Mouse (Mus musculus) midbrain, embryonic 14.5 days (tissue): ENCODE measurements around the gene Kifc1. TPM values are rescaled to one million over a fixed set of nuclear protein-coding genes. Genes with fewer than 3 reads are reported as not detected.

Experiments used
- ATAC-seq: fragments of 200-750 bp; cut with Nextera tagmentation; 2 replicates; pipeline ENCODE4 v1.8.0; 2017; ENCODE audit warnings: moderate number of reproducible peaks, moderate library complexity; ENCODE audit not compliant: low FRiP score, low TSS enrichment
- DNase-seq: peaks from one replicate; pipeline ENCODE4 v3.0.0-alpha.2; 2015
- H3K27ac ChIP-seq: fragments of 300-500 bp; sonication (generic); replicated peaks from 2 replicates; pipeline ENCODE4 v1.5.1; 2014; ENCODE audit warnings: mild to moderate bottlenecking, low read depth, low read length, moderate library complexity
- H3K27me3 ChIP-seq: fragments of 300-500 bp; sonication (generic); 2 replicates; pipeline ENCODE4 v1.6.1; 2014; ENCODE audit warnings: low read length, control low read depth, mixed read lengths; ENCODE audit not compliant: control insufficient read depth, insufficient read depth
- H3K36me3 ChIP-seq: fragments of 300-500 bp; sonication (generic); 2 replicates; pipeline ENCODE4 v1.6.1; 2014; ENCODE audit warnings: low read length, control low read depth; ENCODE audit not compliant: control insufficient read depth, insufficient read depth
- H3K4me1 ChIP-seq: fragments of 300-500 bp; sonication (generic); 2 replicates; pipeline ENCODE4 v1.6.1; 2014; ENCODE audit warnings: mild to moderate bottlenecking, antibody characterized with exemption, low read length, control low read depth; ENCODE audit not compliant: control insufficient read depth, insufficient read depth
- H3K4me2 ChIP-seq: fragments of 300-500 bp; sonication (generic); 2 replicates; pipeline ENCODE4 v1.6.1; 2014; ENCODE audit warnings: mild to moderate bottlenecking, low read length, moderate library complexity
- H3K4me3 ChIP-seq: fragments of 300-500 bp; sonication (generic); replicated peaks from 2 replicates; pipeline ENCODE4 v1.5.1; 2014; ENCODE audit warnings: low read depth, low read length
- H3K9ac ChIP-seq: fragments of 300-500 bp; sonication (generic); replicated peaks from 2 replicates; pipeline ENCODE4 v1.6.1; 2014; ENCODE audit warnings: mild to moderate bottlenecking, low read length, moderate library complexity
- H3K9me3 ChIP-seq: fragments of 300-500 bp; sonication (generic); 2 replicates; pipeline ENCODE4 v1.6.1; 2016; ENCODE audit warnings: low read length, control low read depth, mixed read lengths; ENCODE audit not compliant: control insufficient read depth
- WGBS: fragments of 180-500 bp; shearing (Covaris S2); extraction: QIAGEN DNeasy Blood & Tissue Kit; methylation state at CpG from one replicate; pipeline ENCODE4 v1.1.7; 2014; 5-methylcytosine and 5-hydroxymethylcytosine counted together
- polyA plus RNA-seq: library from polyadenylated mRNA; unstranded; fragments of >200 nt; fragmentation: Nextera tagmentation; extraction: Ambion mirVana; gene quantifications from 2 replicates; pipeline ENCODE4 v1.2.1, GENCODE M21; 2014

Kifc1 gene
- polyA plus RNA-seq, 1 experiment from 2014 or later = 2.2 TPM

DNA sequence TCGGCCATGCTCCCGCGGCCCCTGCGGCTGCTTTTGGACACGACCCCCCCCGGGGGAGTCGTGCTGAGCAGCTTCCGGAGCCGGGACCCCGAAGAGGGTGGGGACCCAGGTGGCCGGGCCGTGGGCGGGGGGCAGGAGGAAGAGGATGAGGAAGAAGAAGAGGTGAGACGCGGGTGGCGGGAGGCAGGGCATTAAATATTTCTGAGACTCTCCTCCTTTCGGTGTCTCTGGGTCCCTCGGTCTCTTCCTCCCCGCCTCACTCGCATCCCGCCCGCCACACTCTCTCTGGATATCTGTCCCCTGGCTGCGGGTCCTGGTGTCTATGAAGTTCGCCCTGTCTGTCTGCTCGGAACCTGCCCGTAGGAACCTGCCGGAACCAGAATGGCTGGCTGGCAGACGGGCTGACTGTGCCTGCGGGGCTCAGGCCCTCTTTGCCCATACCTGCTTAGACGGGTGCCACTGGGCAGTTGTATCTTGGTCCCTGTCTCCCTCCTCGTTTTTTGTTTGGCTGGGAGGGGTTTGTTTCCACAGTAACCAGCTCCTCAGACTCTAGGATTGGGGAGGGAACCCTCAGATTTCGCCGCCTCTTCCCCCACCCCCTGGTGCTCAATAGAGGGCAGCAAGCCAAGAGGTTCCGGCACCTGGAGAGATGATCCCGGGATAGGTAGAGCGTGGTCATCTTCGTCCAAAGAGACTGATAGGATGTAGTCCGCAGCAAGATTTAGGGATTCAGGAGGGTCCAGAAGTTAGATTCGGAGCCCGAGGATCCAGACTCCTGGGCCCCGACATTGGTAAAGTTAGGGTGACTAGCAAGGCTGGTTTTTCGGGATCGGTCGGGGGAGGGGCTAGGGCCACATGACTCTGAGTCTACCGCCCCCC is 40.1 kb upstream of the Kifc1 start:
- ATAC-seq = peak; percentile 18
- H3K27me3 ChIP-seq = no peaks in the 10 kb centered on the region
- H3K9me3 ChIP-seq = no peaks in the 10 kb centered on the region
- H3K4me3 ChIP-seq = peak overlapping the region; percentile 79
- peak; percentile 46 for DNase-seq
- H3K4me1 ChIP-seq = peaks cover 16% of the 10 kb centered on the region
- peak overlapping the region; percentile 91 for H3K9ac ChIP-seq
- H3K27ac ChIP-seq = peak overlapping the region; percentile 92
- peak overlapping the region; percentile 99 for H3K4me2 ChIP-seq
- peaks cover 36% of the 10 kb centered on the region for H3K36me3 ChIP-seq
- under 1% methylated on average over 45 of the region's 45 CpGs for WGBS

DNA sequence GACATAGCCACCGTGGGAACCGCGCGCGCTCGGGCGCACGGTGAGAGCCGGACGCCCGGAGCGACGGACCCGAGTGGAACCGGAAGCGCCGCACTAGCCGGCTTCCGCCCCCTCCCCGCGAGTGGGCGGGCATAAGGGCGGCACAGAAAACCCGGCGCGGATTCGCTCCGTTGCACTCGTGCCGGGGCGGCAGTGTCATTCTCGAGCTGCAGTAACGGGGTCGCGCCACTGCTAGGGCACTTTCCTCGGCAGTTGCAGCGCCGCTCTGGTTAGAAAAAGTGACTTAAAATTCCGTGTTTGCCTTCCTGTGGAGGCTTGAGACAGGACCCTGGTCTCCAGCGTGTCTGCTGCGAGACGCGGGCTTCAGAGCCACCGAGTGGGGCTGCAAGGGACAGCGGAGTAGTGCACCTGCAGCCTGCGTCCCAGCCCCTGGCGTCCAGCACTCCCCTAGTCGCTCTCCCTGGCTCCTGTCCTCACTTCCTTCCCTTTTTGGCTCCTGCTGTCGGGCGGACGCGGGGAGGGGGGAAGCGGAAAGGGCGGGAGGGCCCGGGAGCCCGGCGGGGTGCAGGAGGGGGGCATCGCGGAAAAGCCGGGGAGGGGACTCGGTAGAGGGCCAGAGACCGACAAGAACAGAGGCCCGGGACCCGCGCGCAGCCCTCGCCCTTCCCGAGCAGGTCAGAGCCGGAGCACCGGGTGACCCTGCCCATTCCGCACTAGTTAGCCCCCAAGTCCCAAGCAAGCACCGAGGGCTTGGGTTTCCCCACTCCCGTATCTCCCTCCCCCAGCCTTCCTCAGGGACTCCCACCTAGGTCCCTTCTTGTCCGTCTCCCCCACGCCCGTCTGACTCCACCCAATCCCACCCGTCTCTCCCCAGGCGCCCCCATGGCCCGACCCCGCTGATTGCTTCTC is 39.2 kb upstream of the Kifc1 start, which contains the start of gene Rgl2:
Gene Rgl2 (plus strand): TSS at position 173 of the 909 bp plus-strand sequence.
- Histone ChIP-seq H3K27ac (peak within 1 kb of the TSS; percentile 92), H3K9me3 (no peaks in the 10 kb centered on the region), H3K4me2 (peak within 1 kb of the TSS; percentile 99), H3K4me3 (peak within 1 kb of the TSS; percentile 79), H3K9ac (peak within 1 kb of the TSS; percentile 91), H3K36me3 (peaks cover 34% of the 10 kb centered on the region), H3K27me3 (no peaks in the 10 kb centered on the region), H3K4me1 (peaks cover 16% of the 10 kb centered on the region)
- peak; percentile 86 for ATAC-seq
- peak; percentile 98 for DNase-seq
- WGBS = under 1% methylated on average over 78 of the region's 80 CpGs

DNA sequence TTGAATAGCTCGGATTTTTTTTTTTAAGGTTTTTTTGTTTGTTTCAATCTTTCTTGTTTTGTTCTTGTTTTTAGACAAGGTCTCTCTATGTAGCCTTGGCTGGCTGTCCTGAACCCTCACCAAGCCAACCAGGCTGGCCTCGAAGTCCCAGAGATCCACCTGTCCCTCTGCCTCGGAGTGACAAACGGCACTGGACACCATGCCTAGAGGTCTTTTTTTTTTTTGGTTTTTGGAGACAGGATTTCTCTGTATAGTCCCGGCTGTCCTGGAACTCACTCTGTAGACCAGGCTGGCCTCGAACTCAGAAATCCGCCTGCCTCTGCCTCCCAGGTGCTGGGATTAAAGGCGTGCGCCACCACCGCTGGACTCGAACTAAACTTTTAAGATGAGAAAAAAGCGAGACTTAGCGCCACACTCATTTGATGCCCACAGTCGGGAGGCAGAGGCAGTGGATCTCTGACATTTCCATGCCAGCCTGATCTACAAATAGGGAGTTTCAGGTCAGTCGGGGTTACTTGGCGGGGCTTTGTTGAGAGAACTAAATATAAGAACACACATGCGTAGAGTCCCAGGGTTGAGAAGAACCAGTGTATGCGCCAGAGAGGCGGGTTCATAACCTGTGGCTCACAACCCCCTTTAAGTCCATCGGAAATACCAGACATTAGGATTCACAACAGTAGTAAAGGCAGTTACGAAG is 37.9 kb upstream of the Kifc1 start:
- Histone ChIP-seq H3K9me3 (no peaks in the 10 kb centered on the region), H3K36me3 (peaks cover 27% of the 10 kb centered on the region), H3K27ac (no peak overlapping the region), H3K4me1 (peaks cover 16% of the 10 kb centered on the region), H3K9ac (peak overlapping the region; percentile 91), H3K4me3 (peak overlapping the region; percentile 79), H3K4me2 (peak overlapping the region; percentile 99), H3K27me3 (no peaks in the 10 kb centered on the region)
- WGBS = 67% methylated on average over 21 of the region's 21 CpGs
- ATAC-seq = no peak
- no peak for DNase-seq

DNA sequence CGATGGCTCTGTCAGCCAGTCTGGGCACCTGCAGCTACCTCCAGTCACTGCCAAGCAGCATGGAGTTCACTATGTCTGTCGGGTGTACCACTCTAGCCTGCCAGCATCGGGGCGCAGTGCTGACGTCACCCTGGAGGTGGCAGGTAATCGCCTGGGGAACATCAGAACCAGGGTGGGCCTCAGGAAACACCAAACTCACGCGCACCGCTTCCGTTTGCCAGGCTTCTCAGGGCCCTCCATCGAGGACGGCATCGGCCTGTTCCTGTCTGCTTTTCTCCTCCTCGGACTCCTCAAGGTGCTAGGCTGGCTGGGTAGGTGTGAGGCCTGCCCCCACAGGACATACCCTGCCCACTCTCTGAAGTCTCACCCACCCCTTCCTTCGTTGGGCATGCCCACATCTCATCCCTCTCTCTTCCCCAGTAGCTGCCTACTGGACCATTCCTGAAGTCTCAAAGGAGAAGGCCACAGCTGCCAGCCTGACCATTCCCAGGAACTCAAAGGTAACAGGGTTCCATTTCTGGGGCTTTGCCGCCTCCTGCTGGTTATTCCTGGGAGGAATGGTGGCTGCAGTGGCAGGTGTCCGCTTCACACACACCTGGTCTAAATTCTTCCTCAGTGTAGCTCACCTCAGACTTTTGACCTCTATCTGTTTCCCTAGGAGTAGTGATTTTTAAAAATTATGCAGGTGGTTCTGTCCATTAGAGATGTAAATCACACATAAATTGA is 35.9 kb upstream of the Kifc1 start:
- no peak for DNase-seq
- Histone ChIP-seq H3K27me3 (no peaks in the 10 kb centered on the region), H3K4me1 (peaks cover 15% of the 10 kb centered on the region), H3K27ac (no peak overlapping the region), H3K4me2 (no peak overlapping the region), H3K9ac (no peak overlapping the region), H3K9me3 (no peaks in the 10 kb centered on the region), H3K36me3 (peaks cover 16% of the 10 kb centered on the region), H3K4me3 (no peak overlapping the region)
- no peak for ATAC-seq
- 77% methylated on average over 17 of the region's 17 CpGs for WGBS

DNA sequence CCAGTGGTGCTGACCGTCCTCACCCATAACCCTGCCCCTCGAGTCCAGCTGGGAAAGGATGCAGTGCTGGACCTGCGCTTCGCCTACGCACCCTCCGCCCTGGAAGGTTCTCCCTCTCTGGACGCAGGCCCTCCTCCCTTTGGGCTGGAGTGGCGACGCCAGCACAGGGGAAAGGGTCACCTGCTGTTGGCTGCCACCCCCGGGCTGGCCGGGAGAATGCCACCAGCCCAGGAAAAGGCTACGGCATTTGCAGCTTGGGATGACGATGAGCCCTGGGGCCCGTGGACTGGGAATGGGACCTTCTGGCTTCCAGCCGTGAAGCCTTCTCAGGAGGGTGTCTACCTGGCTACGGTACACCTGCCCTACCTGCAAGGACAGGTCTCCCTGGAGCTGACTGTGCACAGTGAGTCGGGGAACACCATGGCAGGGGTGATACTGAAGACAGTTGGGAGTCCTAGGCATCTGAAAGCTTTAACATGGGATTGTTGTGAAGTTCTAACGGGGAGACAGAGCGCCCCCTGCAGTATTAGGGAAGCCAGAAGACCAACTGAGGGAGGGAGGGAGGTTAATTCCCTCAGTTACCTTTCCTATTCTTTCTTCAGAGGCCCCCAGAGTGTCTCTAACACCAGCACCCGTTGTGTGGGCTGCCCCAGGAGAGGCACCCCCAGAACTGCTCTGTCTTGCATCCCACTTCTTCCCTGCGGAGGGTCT is 35.1 kb upstream of the Kifc1 start:
- Histone ChIP-seq H3K27ac (no peak overlapping the region), H3K4me1 (peaks cover 7% of the 10 kb centered on the region; the same call in 1 of the 2 replicates), H3K4me2 (no peak overlapping the region), H3K4me3 (no peak overlapping the region), H3K36me3 (peaks cover 16% of the 10 kb centered on the region), H3K27me3 (no peaks in the 10 kb centered on the region), H3K9ac (no peak overlapping the region), H3K9me3 (no peaks in the 10 kb centered on the region)
- no peak for ATAC-seq
- DNase-seq = no peak
- WGBS = 84% methylated on average over 20 of the region's 21 CpGs

DNA sequence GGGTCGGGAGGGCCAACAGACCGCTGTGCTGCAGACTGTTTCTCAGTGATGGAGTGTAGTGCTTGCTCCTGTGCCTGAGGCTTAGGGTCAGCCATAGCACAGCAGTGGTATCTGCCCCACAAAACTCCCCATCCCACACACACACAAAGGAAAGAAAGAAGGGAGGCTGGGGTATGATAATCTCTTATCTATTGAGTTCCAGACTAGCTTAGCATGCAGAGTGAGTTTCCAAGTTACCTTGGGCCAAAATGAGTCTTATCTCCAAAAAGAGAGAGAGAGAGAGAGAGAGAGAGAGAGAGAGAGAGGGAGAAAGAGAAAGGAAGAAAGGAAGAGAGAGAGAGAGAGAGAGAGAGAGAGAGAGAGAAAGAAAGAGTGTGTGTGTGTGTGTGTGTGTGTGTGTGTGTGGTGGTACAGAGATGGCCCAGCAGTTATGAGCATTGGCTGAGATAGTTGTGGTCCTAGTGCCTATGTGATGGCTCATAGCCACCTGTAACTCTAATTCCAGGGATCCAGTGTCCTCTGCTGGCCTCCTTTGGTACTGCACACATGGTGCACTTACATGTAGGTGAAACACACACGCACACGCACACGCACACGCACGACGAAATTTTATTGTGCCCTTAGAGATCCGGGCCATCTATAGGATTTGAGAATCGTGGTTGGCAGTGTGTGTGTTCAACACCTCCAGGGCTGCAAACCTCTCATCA is 34.3 kb upstream of the Kifc1 start:
- WGBS = 87% methylated on average over 10 of the region's 10 CpGs

DNA sequence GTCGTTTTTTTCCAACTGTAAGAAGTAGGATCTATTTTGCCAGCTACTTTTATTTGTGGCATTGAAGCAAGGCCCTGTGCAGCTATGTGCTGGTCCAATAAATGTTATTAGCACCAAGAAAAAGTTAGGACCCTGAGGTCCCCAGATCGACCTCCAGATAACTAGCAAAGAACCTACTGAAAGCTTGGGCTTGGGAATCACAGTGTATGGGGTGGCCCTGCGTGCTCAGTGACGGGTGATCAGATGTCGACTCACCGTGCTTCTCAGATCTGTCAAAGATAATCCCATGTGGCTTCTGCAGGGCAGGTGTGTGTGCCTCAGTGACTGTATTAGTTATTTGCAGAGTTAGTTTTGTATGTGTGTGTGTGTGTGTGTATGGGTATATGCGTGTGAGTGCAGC is 30.9 kb upstream of the Kifc1 start:
- H3K27me3 ChIP-seq = no peaks in the 10 kb centered on the region
- WGBS = 90% methylated on average over 7 of the region's 7 CpGs

More for the DNA sequence above, 34.3 kb upstream of the Kifc1 start:
- Histone ChIP-seq H3K4me2 (no peak overlapping the region), H3K36me3 (peaks cover 16% of the 10 kb centered on the region), H3K9ac (no peak overlapping the region), H3K4me1 (peaks cover 14% of the 10 kb centered on the region), H3K4me3 (no peak overlapping the region), H3K9me3 (no peaks in the 10 kb centered on the region), H3K27ac (no peak overlapping the region), H3K27me3 (no peaks in the 10 kb centered on the region)
- no peak for DNase-seq
- no peak for ATAC-seq

More for the DNA sequence above, 30.9 kb upstream of the Kifc1 start:
- Histone ChIP-seq H3K27ac (no peak overlapping the region), H3K4me3 (no peak overlapping the region), H3K4me1 (peaks cover 26% of the 10 kb centered on the region), H3K36me3 (peaks cover 20% of the 10 kb centered on the region), H3K9me3 (no peaks in the 10 kb centered on the region), H3K4me2 (no peak overlapping the region), H3K9ac (no peak overlapping the region)
- no peak for ATAC-seq
- DNase-seq = no peak
